Mouse (Mus musculus): ENCODE data around the gene Ntn3. TPM values are rescaled to one million over a fixed set of nuclear protein-coding genes. Genes with fewer than 3 reads are reported as not detected.

The Ntn3 gene
- polyA plus RNA-seq, 1 experiment from 2014 or later = 3.0 TPM

GRCm38 (mm10) chr17:24236921-24237320 lies 27.6 kb upstream of the Ntn3 start:
- no peak for DNase-seq (ENCODE audit: low spot score, missing footprints)
- WGBS = 96% methylated on average over 7 of the region's 7 CpGs
- Histone ChIP-seq H3K27ac (ENCODE audit: low read depth, low read length) (no peak overlapping the region), H3K27me3 (ENCODE audit: control insufficient read depth, insufficient read depth, low read length) (no peaks in the 10 kb centered on the region), H3K36me3 (ENCODE audit: control insufficient read depth, insufficient read depth, low read length) (peaks cover 41% of the 10 kb centered on the region), H3K4me1 (ENCODE audit: control insufficient read depth, insufficient read depth, low read length) (no peaks in the 10 kb centered on the region), H3K9ac (ENCODE audit: low read length) (no peak overlapping the region), H3K4me3 (ENCODE audit: low read depth, low read length) (no peak overlapping the region), H3K4me2 (no peak overlapping the region), H3K9me3 (ENCODE audit: control insufficient read depth, low read length) (no peaks in the 10 kb centered on the region)
- no peak for ATAC-seq (ENCODE audit: low FRiP score)

DNA sequence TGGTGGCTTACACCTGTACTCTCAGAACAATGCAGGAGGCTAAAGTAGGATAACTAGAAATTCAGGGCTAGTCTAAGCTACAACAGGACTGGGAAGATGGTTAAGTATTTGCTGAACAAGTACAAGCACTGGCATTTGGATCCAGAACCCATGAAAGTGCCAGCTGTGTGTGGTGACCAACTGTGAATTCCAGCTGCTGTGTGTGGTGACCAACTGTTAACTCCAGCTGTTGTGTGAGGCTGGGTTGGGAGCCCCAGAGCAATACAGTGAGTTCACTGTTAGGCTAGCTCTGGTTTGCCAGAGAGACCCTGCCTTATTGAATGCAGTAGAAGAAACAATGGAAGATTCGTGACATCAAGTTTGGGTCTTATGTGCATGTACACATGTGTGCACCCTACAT lies 27.1 kb upstream of the Ntn3 start:
- no peaks in the 10 kb centered on the region for H3K9me3 ChIP-seq (ENCODE audit: control insufficient read depth, low read length)
- H3K4me3 ChIP-seq (ENCODE audit: low read depth, low read length) = no peak overlapping the region
- no peak for ATAC-seq (ENCODE audit: low FRiP score)
- WGBS = 90% methylated on average over 1 of the region's 1 CpGs
- H3K27ac ChIP-seq (ENCODE audit: low read depth, low read length) = no peak overlapping the region
- peaks cover 41% of the 10 kb centered on the region for H3K36me3 ChIP-seq (ENCODE audit: control insufficient read depth, insufficient read depth, low read length)
- no peaks in the 10 kb centered on the region for H3K4me1 ChIP-seq (ENCODE audit: control insufficient read depth, insufficient read depth, low read length)
- no peak overlapping the region for H3K9ac ChIP-seq (ENCODE audit: low read length)
- no peak for DNase-seq (ENCODE audit: low spot score, missing footprints)
- no peaks in the 10 kb centered on the region for H3K27me3 ChIP-seq (ENCODE audit: control insufficient read depth, insufficient read depth, low read length)
- H3K4me2 ChIP-seq = no peak overlapping the region

GRCm38 (mm10) chr17:24227941-24228340 lies 18.6 kb upstream of the Ntn3 start:
- Histone ChIP-seq H3K4me3 (ENCODE audit: low read depth, low read length) (no peak overlapping the region), H3K9ac (ENCODE audit: low read length) (no peak overlapping the region), H3K27ac (ENCODE audit: low read depth, low read length) (no peak overlapping the region), H3K27me3 (ENCODE audit: control insufficient read depth, insufficient read depth, low read length) (no peaks in the 10 kb centered on the region), H3K4me1 (ENCODE audit: control insufficient read depth, insufficient read depth, low read length) (no peaks in the 10 kb centered on the region), H3K9me3 (ENCODE audit: control insufficient read depth, low read length) (no peaks in the 10 kb centered on the region), H3K4me2 (no peak overlapping the region), H3K36me3 (ENCODE audit: control insufficient read depth, insufficient read depth, low read length) (peaks cover 51% of the 10 kb centered on the region)
- WGBS = 90% methylated on average over 7 of the region's 7 CpGs
- DNase-seq (ENCODE audit: low spot score, missing footprints) = no peak
- ATAC-seq (ENCODE audit: low FRiP score) = no peak

DNA sequence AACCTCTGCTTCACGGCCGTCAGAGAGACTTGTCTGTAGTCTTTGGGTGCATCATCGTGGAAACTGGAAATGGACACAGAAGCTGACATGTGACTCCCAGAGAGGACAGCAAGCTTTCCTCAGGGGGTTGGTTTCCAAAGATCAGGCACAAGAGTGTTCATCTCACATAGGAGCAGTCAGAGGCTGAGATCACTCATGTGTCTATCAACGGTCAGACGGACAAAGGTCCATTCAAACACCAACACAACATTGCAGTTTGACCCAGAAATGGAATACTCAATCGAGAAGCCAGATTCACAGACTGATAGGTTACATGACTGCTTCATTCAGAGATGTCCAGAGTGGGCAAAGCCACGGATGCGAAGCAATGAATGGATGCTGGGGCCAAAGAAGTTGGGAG lies 17.4 kb upstream of the Ntn3 start:
- H3K4me3 ChIP-seq (ENCODE audit: low read depth, low read length) = no peak overlapping the region
- ATAC-seq (ENCODE audit: low FRiP score) (no peak), DNase-seq (ENCODE audit: low spot score, missing footprints) (no peak)
- no peak overlapping the region for H3K9ac ChIP-seq (ENCODE audit: low read length)
- no peaks in the 10 kb centered on the region for H3K4me1 ChIP-seq (ENCODE audit: control insufficient read depth, insufficient read depth, low read length)
- H3K36me3 ChIP-seq (ENCODE audit: control insufficient read depth, insufficient read depth, low read length) = peaks cover 47% of the 10 kb centered on the region
- H3K9me3 ChIP-seq (ENCODE audit: control insufficient read depth, low read length) = no peaks in the 10 kb centered on the region
- WGBS = 91% methylated on average over 8 of the region's 8 CpGs
- H3K27me3 ChIP-seq (ENCODE audit: control insufficient read depth, insufficient read depth, low read length) = no peaks in the 10 kb centered on the region
- H3K27ac ChIP-seq (ENCODE audit: low read depth, low read length) = no peak overlapping the region
- no peak overlapping the region for H3K4me2 ChIP-seq

GRCm38 (mm10) chr17:24225851-24226250 lies 16.5 kb upstream of the Ntn3 start:
- ATAC-seq (ENCODE audit: low FRiP score) (no peak), DNase-seq (ENCODE audit: low spot score, missing footprints) (no peak)
- H3K9ac ChIP-seq (ENCODE audit: low read length) = no peak overlapping the region
- H3K4me3 ChIP-seq (ENCODE audit: low read depth, low read length) = no peak overlapping the region
- no peaks in the 10 kb centered on the region for H3K9me3 ChIP-seq (ENCODE audit: control insufficient read depth, low read length)
- no peaks in the 10 kb centered on the region for H3K4me1 ChIP-seq (ENCODE audit: control insufficient read depth, insufficient read depth, low read length)
- no peak overlapping the region for H3K4me2 ChIP-seq
- no peak overlapping the region for H3K27ac ChIP-seq (ENCODE audit: low read depth, low read length)
- peaks cover 42% of the 10 kb centered on the region for H3K36me3 ChIP-seq (ENCODE audit: control insufficient read depth, insufficient read depth, low read length)
- 92% methylated on average over 5 of the region's 5 CpGs for whole genome bisulfite sequencing
- no peaks in the 10 kb centered on the region for H3K27me3 ChIP-seq (ENCODE audit: control insufficient read depth, insufficient read depth, low read length)

GRCm38 (mm10) chr17:24224741-24225140 lies 15.4 kb upstream of the Ntn3 start:
- no peak overlapping the region for H3K9ac ChIP-seq (ENCODE audit: low read length)
- H3K4me2 ChIP-seq = no peak overlapping the region
- WGBS = 88% methylated on average over 10 of the region's 10 CpGs
- H3K4me3 ChIP-seq (ENCODE audit: low read depth, low read length) = no peak overlapping the region
- no peaks in the 10 kb centered on the region for H3K27me3 ChIP-seq (ENCODE audit: control insufficient read depth, insufficient read depth, low read length)
- H3K27ac ChIP-seq (ENCODE audit: low read depth, low read length) = no peak overlapping the region
- no peaks in the 10 kb centered on the region for H3K9me3 ChIP-seq (ENCODE audit: control insufficient read depth, low read length)
- H3K4me1 ChIP-seq (ENCODE audit: control insufficient read depth, insufficient read depth, low read length) = peaks cover 4% of the 10 kb centered on the region
- DNase-seq (ENCODE audit: low spot score, missing footprints) (no peak), ATAC-seq (ENCODE audit: low FRiP score) (no peak)
- H3K36me3 ChIP-seq (ENCODE audit: control insufficient read depth, insufficient read depth, low read length) = peaks cover 42% of the 10 kb centered on the region

DNA sequence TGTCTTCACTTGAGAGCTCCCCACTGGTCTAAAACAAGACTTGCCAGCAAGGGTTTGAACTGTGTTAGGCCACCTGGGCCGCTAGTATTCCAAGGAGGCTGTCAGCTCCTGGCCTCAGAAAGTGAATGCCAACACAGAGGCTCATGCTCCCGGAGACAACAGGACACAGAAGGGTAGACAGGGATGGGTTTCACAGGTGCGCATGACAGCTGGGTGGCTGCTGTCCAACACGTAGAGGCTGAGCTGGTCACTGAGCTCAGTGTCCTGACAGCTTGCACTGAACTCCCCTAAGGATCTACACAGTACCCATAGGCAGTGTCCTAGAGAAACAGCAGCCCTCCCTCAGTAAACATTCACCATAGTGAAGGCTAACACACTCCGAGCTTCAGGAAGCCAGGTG lies 14.2 kb upstream of the Ntn3 start:
- WGBS = 96% methylated on average over 5 of the region's 5 CpGs
- H3K36me3 ChIP-seq (ENCODE audit: control insufficient read depth, insufficient read depth, low read length) = peaks cover 36% of the 10 kb centered on the region

DNA sequence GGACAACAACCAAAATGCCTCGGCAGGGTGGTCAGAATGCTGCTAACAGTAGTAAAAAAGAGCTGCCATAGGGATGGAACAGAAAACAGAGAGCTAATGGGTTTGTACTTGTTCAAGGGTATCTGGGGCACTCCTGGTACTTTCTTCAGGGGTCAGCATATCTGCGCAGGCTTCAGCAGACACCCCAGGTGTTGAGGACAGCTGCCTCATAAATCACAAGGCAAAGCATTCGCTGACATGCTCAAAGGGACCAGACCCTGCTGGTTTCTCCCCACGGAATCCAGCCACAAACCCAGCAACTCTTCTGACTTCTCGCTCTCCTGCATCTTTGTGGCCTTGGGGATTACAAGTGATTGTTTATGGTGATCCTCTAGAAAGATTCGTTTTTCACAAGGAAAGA lies 13.3 kb upstream of the Ntn3 start:
- no peaks in the 10 kb centered on the region for H3K9me3 ChIP-seq (ENCODE audit: control insufficient read depth, low read length)
- ATAC-seq (ENCODE audit: low FRiP score) (no peak), DNase-seq (ENCODE audit: low spot score, missing footprints) (no peak)
- H3K9ac ChIP-seq (ENCODE audit: low read length) = no peak overlapping the region
- H3K4me2 ChIP-seq = no peak overlapping the region
- H3K36me3 ChIP-seq (ENCODE audit: control insufficient read depth, insufficient read depth, low read length) = peaks cover 30% of the 10 kb centered on the region
- H3K27ac ChIP-seq (ENCODE audit: low read depth, low read length) = no peak overlapping the region
- WGBS = 78% methylated on average over 6 of the region's 6 CpGs
- H3K27me3 ChIP-seq (ENCODE audit: control insufficient read depth, insufficient read depth, low read length) = no peaks in the 10 kb centered on the region
- peaks cover 10% of the 10 kb centered on the region for H3K4me1 ChIP-seq (ENCODE audit: control insufficient read depth, insufficient read depth, low read length)
- no peak overlapping the region for H3K4me3 ChIP-seq (ENCODE audit: low read depth, low read length)

More for the DNA sequence above, 14.2 kb upstream of the Ntn3 start:
- Histone ChIP-seq H3K9ac (ENCODE audit: low read length) (no peak overlapping the region), H3K27me3 (ENCODE audit: control insufficient read depth, insufficient read depth, low read length) (no peaks in the 10 kb centered on the region), H3K4me1 (ENCODE audit: control insufficient read depth, insufficient read depth, low read length) (peaks cover 10% of the 10 kb centered on the region), H3K4me2 (no peak overlapping the region), H3K9me3 (ENCODE audit: control insufficient read depth, low read length) (no peaks in the 10 kb centered on the region), H3K4me3 (ENCODE audit: low read depth, low read length) (no peak overlapping the region), H3K27ac (ENCODE audit: low read depth, low read length) (no peak overlapping the region)
- DNase-seq (ENCODE audit: low spot score, missing footprints) (no peak), ATAC-seq (ENCODE audit: low FRiP score) (no peak)

DNA sequence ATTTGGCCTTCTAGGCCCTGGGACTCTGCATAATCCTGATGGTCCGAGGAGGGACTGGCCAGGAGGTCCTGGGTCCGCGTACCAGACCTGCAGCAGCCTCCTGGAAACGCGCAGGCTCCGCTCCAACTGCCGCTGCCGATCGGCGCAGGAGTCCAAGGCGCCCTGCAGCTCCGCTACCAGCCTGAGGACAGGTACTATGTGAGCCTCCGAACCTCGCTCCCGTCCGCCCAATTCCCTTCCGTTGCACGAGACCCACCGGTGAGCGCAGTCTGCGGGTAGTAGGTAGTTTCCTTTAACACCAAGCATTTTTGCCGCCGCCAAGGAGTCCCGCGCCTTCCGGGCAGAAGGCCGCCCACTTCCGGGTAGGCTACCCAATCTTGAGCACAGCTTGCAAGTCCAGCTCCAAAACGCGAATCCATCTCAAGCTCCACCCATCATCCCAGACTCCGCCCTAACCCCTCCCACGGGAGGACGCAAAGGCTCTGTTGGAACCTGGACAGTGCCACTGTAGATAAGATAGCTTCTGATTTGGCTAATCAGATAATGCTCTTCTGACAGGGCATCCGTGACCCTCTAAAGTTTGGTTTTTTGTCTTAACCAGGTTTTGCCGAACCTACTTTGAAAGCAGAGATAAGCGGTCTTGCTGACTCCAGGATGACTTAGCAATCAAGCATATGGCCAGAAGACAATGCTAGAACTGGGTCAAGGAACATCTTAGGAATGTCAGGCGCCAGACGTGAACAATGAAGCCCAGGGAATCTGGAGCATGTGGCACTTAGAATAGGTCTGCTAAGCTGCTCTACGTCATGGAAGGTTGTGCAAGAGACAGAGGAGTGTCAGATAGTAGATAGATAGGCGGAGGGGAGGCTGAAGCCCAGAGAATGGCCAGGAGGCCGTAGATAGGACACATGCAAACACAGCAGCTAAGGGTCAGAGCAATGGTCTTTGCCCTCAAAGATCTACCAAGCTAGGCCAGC lies 11.4 kb upstream of the Ntn3 start, which contains the start of gene Tedc2:
Gene Tedc2 (minus strand): TSS at position 417 of the 977 bp plus-strand sequence.
- H3K27ac ChIP-seq (ENCODE audit: low read depth, low read length) = no peak within 1 kb of the TSS; the same call in 1 of the 2 replicates
- 5% methylated on average over 41 of the region's 41 CpGs for WGBS
- no peaks in the 10 kb centered on the region for H3K27me3 ChIP-seq (ENCODE audit: control insufficient read depth, insufficient read depth, low read length)
- peak within 1 kb of the TSS; percentile 80 for H3K4me2 ChIP-seq
- H3K4me3 ChIP-seq (ENCODE audit: low read depth, low read length) = peak within 1 kb of the TSS; percentile 80
- peak; percentile 93 for ATAC-seq (ENCODE audit: low FRiP score)
- H3K9me3 ChIP-seq (ENCODE audit: control insufficient read depth, low read length) = no peaks in the 10 kb centered on the region
- peak; percentile 99 for DNase-seq (ENCODE audit: low spot score, missing footprints)
- H3K4me1 ChIP-seq (ENCODE audit: control insufficient read depth, insufficient read depth, low read length) = peaks cover 10% of the 10 kb centered on the region
- peaks cover 22% of the 10 kb centered on the region for H3K36me3 ChIP-seq (ENCODE audit: control insufficient read depth, insufficient read depth, low read length)
- peak within 1 kb of the TSS; percentile 84 for H3K9ac ChIP-seq (ENCODE audit: low read length)

All from midbrain, embryonic 11.5 days (tissue).